25 mouse cellular contexts compared by ENCODE assay signal in the genomic region with DNA sequence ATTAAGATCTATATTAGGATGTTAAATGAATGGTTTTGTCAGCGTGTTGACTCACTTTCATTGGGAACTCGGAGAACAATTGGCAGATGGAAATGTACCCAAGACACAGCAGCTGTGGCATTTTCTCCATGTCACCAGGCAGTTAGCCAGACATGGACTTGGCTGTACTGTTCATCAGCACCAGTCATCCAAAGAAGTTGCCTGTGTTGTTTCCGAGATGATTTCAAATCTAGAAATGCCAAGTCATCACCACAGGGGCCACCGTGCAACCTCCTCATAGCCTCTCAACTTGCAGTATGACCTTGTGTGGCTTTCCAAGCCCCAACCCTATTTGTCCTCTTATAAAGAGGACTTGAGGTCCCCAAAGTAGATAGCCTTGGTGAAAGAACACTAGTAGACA.
DNase-seq lines count a peak whose midpoint lies in the region; ATAC-seq and TF ChIP-seq lines count a peak whose summit lies in the region.
"Had no signal": no experiment of that assay in that cellular context is flagged by ENCODE, and none has a peak within 500 bp of the region (broad histone marks: within the 10 kb centered on the region; RNA-seq: fewer than 3 reads in every experiment).

No protein-coding gene starts in this region.

- no peaks in the 10 kb centered on the region for H3K36me3 ChIP-seq in CH12.LX (replicated peaks in 1 of 2; ENCODE audit: control insufficient read depth in 1 of 2, insufficient read depth in 1 of 2, low read length in 1 of 2)
- H3K36me3 ChIP-seq in thymus, adult 2 months (ENCODE audit: control insufficient read depth, insufficient read depth, low read length) = no peaks in the 10 kb centered on the region
- H3K36me3 ChIP-seq in intestine, postnatal 0 days (ENCODE audit: control insufficient read depth, insufficient read depth) = no peaks in the 10 kb centered on the region
- H3K36me3 ChIP-seq: embryonic facial prominence, embryonic 13.5 days; forebrain, embryonic 15.5 days; G1E; heart, embryonic 12.5 days; hindbrain, embryonic 10.5 days; limb, embryonic 15.5 days; liver, embryonic 15.5 days had no signal

- no peak for TF ChIP-seq EP300 in CH12.LX (IDR thresholded peaks at IDR 0.05; ENCODE audit: low read length)

- peak; percentile 20 to 22 for DNase-seq in heart, postnatal 14 days
- DNase-seq in heart, postnatal 4 days = no peak
- no peak for DNase-seq in CH12.LX (ENCODE audit: extremely low read depth)
- peak; percentile 56 for DNase-seq in lung, postnatal 36 days
- no peak for DNase-seq in right cerebral cortex, postnatal 14 days
- DNase-seq in thymus, adult 2 months = no peak
- DNase-seq: cerebellum, adult 8-10 months; gastrocnemius, postnatal 25 days; kidney, adult 18-20 months; midbrain, embryonic 14.5 days; right cerebral cortex, postnatal 25 days; thymus, postnatal 36 days had no signal

- ATAC-seq in hematopoietic stem cell, adult 5-6 weeks (replicated peaks in 1 of 2; ENCODE audit: insufficient read depth in 1 of 2, low FRiP score in 2 of 2, low TSS enrichment in 1 of 2, low read depth in 1 of 2, poor library complexity in 2 of 2, severe bottlenecking in 2 of 2) = peak; percentile 44 to 53; a peak in 3 of 4 replicates
- ATAC-seq in intestine, postnatal 0 days = no peak
- ATAC-seq: CD4-positive, CD25-positive, alpha-beta regulatory T cell, adult 4 months; forebrain, embryonic 15.5 days; hindbrain, postnatal 0 days had no signal

- no peak overlapping the region for H3K27ac ChIP-seq in CH12.LX (ENCODE audit: insufficient read depth, low read depth)
- H3K27ac ChIP-seq in thymus, adult 2 months (ENCODE audit: control insufficient read depth, insufficient read depth, low read length) = no peak overlapping the region
- no peak overlapping the region for H3K27ac ChIP-seq in intestine, postnatal 0 days (ENCODE audit: low read depth, low read length)
- H3K27ac ChIP-seq: embryonic facial prominence, embryonic 13.5 days; forebrain, embryonic 15.5 days; hindbrain, embryonic 10.5 days; hindbrain, postnatal 0 days; kidney, postnatal 0 days; limb, embryonic 15.5 days; liver, embryonic 15.5 days had no signal

- intact Hi-C loops in heart, postnatal 14 days (cut with DNase I) = no loop called here

- TF ChIP-seq CTCF in CH12.LX (conservative IDR thresholded peaks at IDR 0.05 in 1 of 2, IDR thresholded peaks at IDR 0.05 in 1 of 2; ENCODE audit: low read depth in 2 of 2, low read length in 2 of 2) = no peak
- TF ChIP-seq CTCF in thymus, adult 2 months (IDR thresholded peaks at IDR 0.05; ENCODE audit: borderline replicate concordance, control insufficient read depth, extremely low read depth, insufficient read depth, low read length, poor library complexity) = no peak
- no peak for TF ChIP-seq CTCF in intestine, postnatal 0 days (IDR thresholded peaks at IDR 0.05; ENCODE audit: low read depth)

- 45% methylated on average over 4 of the region's 4 CpGs for WGBS in thymus, adult 2 months
- WGBS in intestine, postnatal 0 days = 81% methylated on average over 4 of the region's 4 CpGs

- no peaks in the 10 kb centered on the region for H3K9me3 ChIP-seq in CH12.LX (replicated peaks; ENCODE audit: low read length)
- H3K9me3 ChIP-seq in intestine, postnatal 0 days (ENCODE audit: control insufficient read depth) = no peaks in the 10 kb centered on the region
- H3K9me3 ChIP-seq: embryonic facial prominence, embryonic 13.5 days; forebrain, embryonic 15.5 days; G1E; heart, embryonic 12.5 days; hindbrain, embryonic 10.5 days; limb, embryonic 15.5 days; liver, embryonic 15.5 days; megakaryocyte, embryonic 14.5 days had no signal

- H3K4me3 ChIP-seq in CH12.LX (replicated peaks in 1 of 3; ENCODE audit: low read depth in 2 of 3, low read length in 2 of 3, poor library complexity in 1 of 3) = no peak overlapping the region
- H3K4me3 ChIP-seq in thymus, adult 2 months (ENCODE audit: control insufficient read depth, insufficient read depth, low read length) = no peak overlapping the region
- H3K4me3 ChIP-seq in intestine, postnatal 0 days (ENCODE audit: low read depth, low read length) = no peak overlapping the region
- H3K4me3 ChIP-seq: embryonic facial prominence, embryonic 13.5 days; forebrain, embryonic 15.5 days; heart, embryonic 12.5 days; hindbrain, embryonic 10.5 days; limb, embryonic 15.5 days; liver, embryonic 15.5 days; megakaryocyte, embryonic 14.5 days had no signal

- H3K9ac ChIP-seq in CH12.LX (ENCODE audit: insufficient read depth, low read depth) = no peak overlapping the region
- no peak overlapping the region for H3K9ac ChIP-seq in intestine, postnatal 0 days (ENCODE audit: low read depth, low read length)
- H3K9ac ChIP-seq: embryonic facial prominence, embryonic 13.5 days; forebrain, embryonic 15.5 days; heart, embryonic 12.5 days; limb, embryonic 15.5 days; liver, embryonic 15.5 days had no signal

- in situ Hi-C loops in CH12.LX (cut with MboI; ENCODE audit: low pct_ligation_motif_present, low pct_unique_long_range_greater_than_20kb, low sequenced_read_pairs) = no loop called here

- TF ChIP-seq POLR2A in CH12.LX (IDR thresholded peaks at IDR 0.05; ENCODE audit: low read depth, low read length) = no peak
- TF ChIP-seq POLR2A in thymus, adult 2 months (IDR thresholded peaks at IDR 0.05; ENCODE audit: control insufficient read depth, extremely low read depth, insufficient read depth, low read length, poor library complexity) = no peak

- no peaks in the 10 kb centered on the region for H3K79me2 ChIP-seq in CH12.LX (replicated peaks; ENCODE audit: control insufficient read depth, extremely low read depth, insufficient read depth, poor library complexity, severe bottlenecking)

- TF ChIP-seq RAD21 in CH12.LX (IDR thresholded peaks at IDR 0.05; ENCODE audit: low read depth, low read length) = no peak

- H3K27me3 ChIP-seq in CH12.LX (replicated peaks) = no peaks in the 10 kb centered on the region
- H3K27me3 ChIP-seq in thymus, adult 2 months (ENCODE audit: control insufficient read depth, insufficient read depth, low read length) = no peaks in the 10 kb centered on the region
- H3K27me3 ChIP-seq in intestine, postnatal 0 days (replicated peaks; ENCODE audit: control insufficient read depth, insufficient read depth, low read length) = no peaks in the 10 kb centered on the region
- H3K27me3 ChIP-seq: embryonic facial prominence, embryonic 13.5 days; forebrain, embryonic 15.5 days; heart, embryonic 12.5 days; limb, embryonic 15.5 days; liver, embryonic 15.5 days; megakaryocyte, embryonic 14.5 days had no signal

- 0 out of 4 replicates have a peak, but pooled peaks cover 0 to 2% of the 10 kb centered on the region in 2 experiments for H3K4me1 ChIP-seq in CH12.LX (ENCODE audit: control insufficient read depth in 1 of 2, insufficient read depth in 2 of 2)
- H3K4me1 ChIP-seq in thymus, adult 2 months (replicated peaks; ENCODE audit: control insufficient read depth, insufficient read depth, low read length) = no peaks in the 10 kb centered on the region
- no peaks in the 10 kb centered on the region for H3K4me1 ChIP-seq in intestine, postnatal 0 days (replicated peaks; ENCODE audit: control insufficient read depth, insufficient read depth, low read length)
- H3K4me1 ChIP-seq: embryonic facial prominence, embryonic 13.5 days; forebrain, embryonic 15.5 days; hindbrain, embryonic 10.5 days; limb, embryonic 15.5 days; liver, embryonic 15.5 days had no signal

- dilution Hi-C loops in CH12.LX (cut with MboI; ENCODE audit: extremely low pct_ligation_motif_present, extremely low pct_unique_long_range_greater_than_20kb, low sequenced_read_pairs) = no loop called here

- no peak overlapping the region for H3K4me2 ChIP-seq in CH12.LX (ENCODE audit: insufficient read depth, low read depth, poor library complexity, severe bottlenecking)
- H3K4me2 ChIP-seq in intestine, postnatal 0 days (replicated peaks; ENCODE audit: low read depth) = no peak overlapping the region
- H3K4me2 ChIP-seq: embryonic facial prominence, embryonic 13.5 days; forebrain, embryonic 15.5 days; heart, embryonic 12.5 days; limb, embryonic 15.5 days; liver, embryonic 15.5 days had no signal

TF ChIP-seq in CH12.LX, 34 proteins besides CTCF, POLR2A, EP300 and RAD21:
- TF ChIP-seq MAFK (IDR thresholded peaks at IDR 0.05; ENCODE audit: insufficient replicate concordance, low read length) (peak; percentile 51; the same call in 1 of the 2 replicates), PAX5 (IDR thresholded peaks at IDR 0.05; ENCODE audit: low read length) (no peak), UBTF (IDR thresholded peaks at IDR 0.05; ENCODE audit: low read depth, low read length) (no peak), JUN (IDR thresholded peaks at IDR 0.05; ENCODE audit: insufficient read depth, low read depth, low read length) (no peak), RCOR1 (conservative IDR thresholded peaks at IDR 0.05; ENCODE audit: low read depth, low read length) (no peak)
TF ChIP-seq in CH12.LX: peak in this region for 1.

Comparison
In these comparisons a context has a peak if more than half of its experiments do, and no peak if none do; other contexts are left out.
1. DNase-seq: peak in heart, postnatal 14 days (2 of 2) and lung, postnatal 36 days (single experiment); none in heart, postnatal 4 days (single experiment), CH12.LX (single experiment), right cerebral cortex, postnatal 14 days (single experiment) and thymus, adult 2 months (single experiment).